Mouse (Mus musculus): ENCODE data around the gene Sectm1b. TPM values are rescaled to one million over a fixed set of nuclear protein-coding genes. Genes with fewer than 3 reads are reported as not detected.

Gene Sectm1b
- 0.02 and 0.08 TPM in 2 replicates for polyA plus RNA-seq (2012; rRNA removed)

DNA sequence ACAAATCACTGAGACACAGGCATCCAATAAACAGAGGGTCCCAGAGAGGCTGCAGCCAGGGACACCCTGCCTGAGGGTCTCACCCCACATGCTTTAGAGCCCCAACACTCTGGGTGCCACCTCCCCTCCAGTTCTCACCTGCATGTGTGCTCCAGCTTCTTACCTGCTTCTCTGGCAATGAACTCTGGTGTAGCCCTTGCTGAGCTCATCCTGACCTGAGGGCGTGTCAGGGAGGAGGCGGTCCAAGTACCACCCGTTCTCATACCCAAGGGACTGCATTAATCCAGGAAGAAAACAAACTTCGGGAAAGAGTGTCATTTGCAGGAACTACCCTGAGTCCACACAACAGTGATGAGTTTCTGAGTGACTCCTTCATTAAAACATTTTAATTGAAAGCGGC lies at the start of gene Sectm1b:
Gene Sectm1b, minus strand, starts transcription at position 191 of the 400 bp plus-strand sequence.

DNA sequence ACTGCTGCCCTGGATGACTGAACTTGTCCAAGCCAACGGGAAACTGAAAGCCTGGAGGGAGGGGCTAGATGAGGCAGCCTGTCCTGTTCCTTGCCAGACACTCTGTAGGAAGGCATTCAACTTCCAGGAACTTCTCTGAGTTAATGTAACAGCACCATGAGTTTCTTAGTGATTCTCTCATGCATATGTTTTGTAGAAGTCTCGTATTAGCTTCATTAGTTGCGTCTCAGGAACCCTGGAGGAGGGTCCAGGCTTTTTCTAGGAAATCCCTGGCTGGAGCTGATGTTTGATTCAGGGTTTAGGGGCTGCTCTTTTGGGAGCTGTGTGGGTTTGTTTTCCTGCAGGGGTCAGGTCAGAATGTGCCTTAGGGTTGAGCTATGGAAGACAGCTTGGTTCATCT lies 17.8 kb upstream of the Sectm1b start, which contains the start of gene Sectm1a:
Gene Sectm1a, minus strand, starts transcription at position 101 of the 400 bp plus-strand sequence.

DNA sequence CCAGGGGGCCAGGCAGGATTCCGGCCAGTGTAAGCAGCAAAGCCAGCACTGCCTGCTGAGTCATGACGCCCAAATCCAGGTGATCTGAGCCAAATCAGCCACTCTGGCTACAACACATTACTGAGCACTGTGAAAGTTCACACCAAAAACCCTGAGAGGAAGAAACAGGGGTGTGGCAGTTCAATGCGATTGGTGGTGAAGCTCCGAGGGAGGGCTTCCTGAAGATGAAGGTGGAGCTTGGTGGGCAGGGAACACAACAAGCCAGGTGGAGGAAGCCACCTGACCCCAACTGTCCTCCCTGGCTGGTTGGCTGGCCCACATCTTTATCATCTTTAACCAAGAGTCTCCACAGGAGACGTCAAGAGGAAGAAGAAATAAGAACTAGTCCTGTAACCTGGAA lies 24.1 kb downstream of the Sectm1b start, which contains the start of gene Cd7:
Gene Cd7, minus strand, starts transcription at position 117 of the 400 bp plus-strand sequence.

Other genes with a start within 250 kb of the Sectm1b start
- 99.0 and 126 TPM in 2 replicates for gene Fasn, start 239.0 kb downstream of the Sectm1b start, polyA plus RNA-seq (2012; rRNA removed)
- gene Ccdc57, start 130.7 kb downstream of the Sectm1b start, polyA plus RNA-seq (2012; rRNA removed) = 1.3 and 1.6 TPM in 2 replicates
- gene Slc16a3, start 115.1 kb downstream of the Sectm1b start, polyA plus RNA-seq (2012; rRNA removed) = 22.8 and 24.2 TPM in 2 replicates
- gene Csnk1d, start 72.2 kb downstream of the Sectm1b start, polyA plus RNA-seq (2012; rRNA removed) = 29.6 and 32.7 TPM in 2 replicates
- 1.0 and 2.6 TPM in 2 replicates for gene Cd7, start 24.2 kb downstream of the Sectm1b start, polyA plus RNA-seq (2012; rRNA removed)
- gene Sectm1a, start 17.7 kb upstream of the Sectm1b start, polyA plus RNA-seq (2012; rRNA removed) = 2.1 and 2.3 TPM in 2 replicates
- not detected in 2 replicates for gene Tex19.2, start 55.1 kb upstream of the Sectm1b start, polyA plus RNA-seq (2012; rRNA removed)
- gene Tex19.1, start 82.6 kb upstream of the Sectm1b start, polyA plus RNA-seq (2012; rRNA removed) = 0.04 TPM in 1 of 2 replicates, not detected in the other
- gene Uts2r, start 96.7 kb upstream of the Sectm1b start, polyA plus RNA-seq (2012; rRNA removed) = not detected in 2 replicates
- gene Hexdc, start 140.9 kb upstream of the Sectm1b start, polyA plus RNA-seq (2012; rRNA removed) = 9.8 and 11.2 TPM in 2 replicates
- 6.6 and 6.7 TPM in 2 replicates for gene Ogfod3, start 141.1 kb upstream of the Sectm1b start, polyA plus RNA-seq (2012; rRNA removed)
- gene Cybc1, start 165.8 kb upstream of the Sectm1b start, polyA plus RNA-seq (2012; rRNA removed) = 17.4 and 17.8 TPM in 2 replicates
- gene Narf, start 173.7 kb upstream of the Sectm1b start, polyA plus RNA-seq (2012; rRNA removed) = 32.3 and 34.5 TPM in 2 replicates
- gene Foxk2, start 196.4 kb upstream of the Sectm1b start, polyA plus RNA-seq (2012; rRNA removed) = 7.1 TPM in 2 replicates